Mouse (Mus musculus): Measurements from ENCODE around the gene Tax1bp1. TPM values are rescaled to one million over a fixed set of nuclear protein-coding genes. Genes with fewer than 3 reads are reported as not detected.

Gene Tax1bp1
- polyA plus RNA-seq, 1 experiment from 2014 or later, result 156 TPM

DNA sequence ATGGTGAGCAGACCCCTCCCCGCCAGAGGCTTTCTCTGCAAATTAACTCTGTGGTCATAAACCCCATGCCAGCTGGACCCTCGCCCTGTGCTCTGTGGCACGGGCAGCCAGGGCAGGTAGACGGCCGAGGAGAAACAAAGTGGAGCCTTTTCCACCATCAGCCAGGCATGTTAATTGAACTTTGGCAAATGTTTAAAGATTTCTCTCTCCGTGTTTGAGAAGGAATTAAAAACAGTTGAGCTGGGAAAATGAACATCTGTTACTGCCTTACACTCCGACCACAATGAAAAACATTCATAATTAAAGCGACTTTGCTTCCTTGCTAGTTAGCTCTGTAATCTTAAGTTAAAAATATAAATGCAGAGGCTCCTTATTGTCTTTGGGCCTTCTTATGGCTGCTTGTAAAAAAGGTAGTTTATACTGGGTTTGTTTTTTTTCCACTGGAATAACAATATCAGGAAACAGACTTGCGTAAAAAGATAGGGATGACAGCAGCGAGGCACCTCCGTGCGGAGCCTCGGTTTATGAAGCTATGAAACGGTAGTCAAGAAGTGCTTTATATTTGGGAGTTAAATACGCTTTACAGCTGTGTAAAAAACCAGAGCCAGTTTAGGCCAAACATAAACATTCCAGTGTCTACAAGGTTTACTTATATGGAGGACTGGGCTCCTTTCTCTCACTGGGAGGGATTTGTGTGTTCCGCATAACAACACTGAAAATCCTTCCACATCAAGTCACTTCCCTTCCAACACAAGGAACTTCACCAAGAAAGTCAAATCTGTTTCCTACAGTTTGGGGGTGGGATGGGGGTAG is 81.7 kb downstream of the Tax1bp1 start:
- Histone ChIP-seq H3K9me3 (ENCODE audit: control insufficient read depth, low read length) (no peaks in the 10 kb centered on the region), H3K4me2 (replicated peaks; ENCODE audit: low read depth) (peak overlapping the region; percentile 20), H3K4me1 (replicated peaks; ENCODE audit: control insufficient read depth, insufficient read depth) (peaks cover 3% of the 10 kb centered on the region; the same call in 1 of the 2 replicates), H3K4me3 (ENCODE audit: low read depth, low read length) (no peak overlapping the region), H3K9ac (ENCODE audit: low read length) (no peak overlapping the region), H3K36me3 (ENCODE audit: control insufficient read depth, insufficient read depth, low read length) (no peaks in the 10 kb centered on the region), H3K27ac (replicated peaks) (peak overlapping the region; percentile 79), H3K27me3 (ENCODE audit: control insufficient read depth, insufficient read depth, low read length) (no peaks in the 10 kb centered on the region)
- ATAC-seq (ENCODE audit: low FRiP score, low TSS enrichment), result no peak; the same call in 1 of the 2 replicates
- TF ChIP-seq EP300 (optimal IDR thresholded peaks at IDR 0.05), result no peak
- TF ChIP-seq CTCF (IDR thresholded peaks at IDR 0.05; ENCODE audit: low read depth), result no peak
- DNase-seq (ENCODE audit: low spot score), result no peak
- WGBS, result 40% methylated on average over 16 of the region's 16 CpGs

DNA sequence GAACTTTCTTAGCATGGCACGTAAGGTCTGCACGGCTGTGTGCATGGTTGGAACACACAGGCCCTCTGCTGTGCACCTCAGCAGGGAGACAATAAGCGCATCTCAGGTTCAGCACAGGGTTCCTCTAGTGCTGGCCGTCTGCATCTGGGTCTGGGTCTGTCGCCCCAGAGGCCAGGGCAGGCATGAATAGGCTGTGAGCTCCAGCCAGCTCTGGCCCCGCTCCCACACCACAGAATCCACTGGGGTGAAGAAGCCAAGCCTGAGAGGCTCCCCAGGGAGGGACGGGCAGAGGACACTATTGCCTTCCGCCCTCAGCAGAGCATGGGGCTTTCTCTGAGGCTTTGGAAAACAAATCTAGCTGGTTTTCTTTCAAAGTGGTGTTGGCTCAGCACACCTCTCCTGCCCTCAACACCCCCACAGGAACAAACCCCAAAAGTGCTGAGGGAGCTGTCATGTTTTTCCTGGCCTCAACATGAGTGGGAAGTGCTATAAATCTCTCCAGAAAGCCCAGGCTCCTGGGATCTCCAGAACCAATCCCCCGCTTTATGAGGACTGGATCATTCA is 82.6 kb downstream of the Tax1bp1 start:
- DNase-seq (ENCODE audit: low spot score), result no peak
- peaks cover 3% of the 10 kb centered on the region; the same call in 1 of the 2 replicates for H3K4me1 ChIP-seq (replicated peaks; ENCODE audit: control insufficient read depth, insufficient read depth)
- TF ChIP-seq CTCF (IDR thresholded peaks at IDR 0.05; ENCODE audit: low read depth) (no peak), EP300 (optimal IDR thresholded peaks at IDR 0.05) (no peak)

DNA sequence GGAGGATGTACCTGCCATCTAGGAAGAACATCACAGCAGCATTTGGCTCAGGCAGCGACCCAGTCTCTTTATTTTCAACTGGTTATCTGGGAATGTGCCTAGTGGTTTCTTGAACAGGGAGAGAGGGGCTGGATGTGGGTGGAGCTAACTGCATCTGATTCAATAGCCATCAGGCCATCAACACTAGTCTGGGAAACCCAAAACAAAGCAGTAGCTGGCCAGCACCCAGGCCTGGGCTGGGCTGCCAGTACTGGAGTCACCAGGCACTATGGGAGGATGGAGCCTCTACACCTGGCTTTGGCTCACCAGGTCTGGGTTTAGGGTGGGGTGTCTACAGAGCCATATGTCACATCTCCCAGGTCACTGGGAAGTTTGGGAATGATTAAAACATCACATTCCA is 83.2 kb downstream of the Tax1bp1 start:
- Histone ChIP-seq H3K4me1 (replicated peaks; ENCODE audit: control insufficient read depth, insufficient read depth) (peaks cover 3% of the 10 kb centered on the region; the same call in 1 of the 2 replicates), H3K27me3 (ENCODE audit: control insufficient read depth, insufficient read depth, low read length) (no peaks in the 10 kb centered on the region)
- 59% methylated on average over 1 of the region's 1 CpGs for WGBS

More for the DNA sequence above, 82.6 kb downstream of the Tax1bp1 start:
- ATAC-seq (ENCODE audit: low FRiP score, low TSS enrichment), result peak; percentile 18; the same call in 1 of the 2 replicates
- 60% methylated on average over 9 of the region's 9 CpGs for WGBS
- H3K36me3 ChIP-seq (ENCODE audit: control insufficient read depth, insufficient read depth, low read length), result no peaks in the 10 kb centered on the region
- no peak overlapping the region for H3K4me3 ChIP-seq (ENCODE audit: low read depth, low read length)
- H3K27ac ChIP-seq (replicated peaks), result peak overlapping the region; percentile 79
- H3K27me3 ChIP-seq (ENCODE audit: control insufficient read depth, insufficient read depth, low read length), result no peaks in the 10 kb centered on the region
- no peak overlapping the region for H3K4me2 ChIP-seq (replicated peaks; ENCODE audit: low read depth)
- no peak overlapping the region for H3K9ac ChIP-seq (ENCODE audit: low read length)
- H3K9me3 ChIP-seq (ENCODE audit: control insufficient read depth, low read length), result no peaks in the 10 kb centered on the region

DNA sequence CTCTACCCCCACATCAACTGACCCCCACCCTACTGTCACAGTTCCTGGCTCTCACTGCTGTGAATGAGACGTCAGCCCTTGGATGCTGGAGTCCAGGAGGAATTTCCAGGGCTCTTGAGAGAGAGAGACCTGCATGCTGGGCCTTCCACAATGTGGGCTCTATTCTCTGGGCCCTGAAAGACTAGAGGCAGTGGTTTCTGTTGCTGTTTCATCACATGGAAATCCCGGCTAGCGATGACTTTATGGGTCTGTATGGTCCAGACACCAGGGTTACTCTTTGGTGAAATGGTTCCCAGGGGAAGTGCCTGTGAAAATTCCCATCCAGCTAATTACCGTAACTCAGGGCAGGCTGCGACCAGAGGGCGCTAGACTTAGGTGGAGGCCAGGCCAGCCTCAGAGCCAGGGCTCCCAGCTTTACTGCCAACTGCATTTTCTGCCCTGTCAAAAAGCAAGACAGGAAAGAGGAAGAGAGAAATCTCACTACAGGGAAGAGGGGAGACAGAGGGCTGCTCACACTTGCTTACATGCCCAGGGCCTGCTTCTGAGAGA is 83.8 kb downstream of the Tax1bp1 start:
- 67% methylated on average over 6 of the region's 6 CpGs for WGBS
- peak; percentile 52 for TF ChIP-seq CTCF (IDR thresholded peaks at IDR 0.05; ENCODE audit: low read depth)
- no peak for TF ChIP-seq EP300 (optimal IDR thresholded peaks at IDR 0.05)
- ATAC-seq (ENCODE audit: low FRiP score, low TSS enrichment), result no peak
- Histone ChIP-seq H3K27ac (replicated peaks) (0 out of 2 replicates have a peak overlapping the region, but pooled peaks have one; percentile 18), H3K4me2 (replicated peaks; ENCODE audit: low read depth) (no peak overlapping the region), H3K4me3 (ENCODE audit: low read depth, low read length) (no peak overlapping the region), H3K9me3 (ENCODE audit: control insufficient read depth, low read length) (no peaks in the 10 kb centered on the region), H3K9ac (ENCODE audit: low read length) (no peak overlapping the region), H3K36me3 (ENCODE audit: control insufficient read depth, insufficient read depth, low read length) (no peaks in the 10 kb centered on the region), H3K4me1 (replicated peaks; ENCODE audit: control insufficient read depth, insufficient read depth) (peaks cover 3% of the 10 kb centered on the region; the same call in 1 of the 2 replicates), H3K27me3 (ENCODE audit: control insufficient read depth, insufficient read depth, low read length) (no peaks in the 10 kb centered on the region)
- DNase-seq (ENCODE audit: low spot score), result no peak

More for the DNA sequence above, 83.2 kb downstream of the Tax1bp1 start:
- Histone ChIP-seq H3K27ac (replicated peaks) (peak overlapping the region; percentile 79), H3K9me3 (ENCODE audit: control insufficient read depth, low read length) (no peaks in the 10 kb centered on the region), H3K4me3 (ENCODE audit: low read depth, low read length) (no peak overlapping the region), H3K4me2 (replicated peaks; ENCODE audit: low read depth) (no peak overlapping the region), H3K36me3 (ENCODE audit: control insufficient read depth, insufficient read depth, low read length) (no peaks in the 10 kb centered on the region), H3K9ac (ENCODE audit: low read length) (no peak overlapping the region)
- TF ChIP-seq CTCF (IDR thresholded peaks at IDR 0.05; ENCODE audit: low read depth) (no peak), EP300 (optimal IDR thresholded peaks at IDR 0.05) (no peak)
- DNase-seq (ENCODE audit: low spot score) (no peak), ATAC-seq (ENCODE audit: low FRiP score, low TSS enrichment) (no peak)

DNA sequence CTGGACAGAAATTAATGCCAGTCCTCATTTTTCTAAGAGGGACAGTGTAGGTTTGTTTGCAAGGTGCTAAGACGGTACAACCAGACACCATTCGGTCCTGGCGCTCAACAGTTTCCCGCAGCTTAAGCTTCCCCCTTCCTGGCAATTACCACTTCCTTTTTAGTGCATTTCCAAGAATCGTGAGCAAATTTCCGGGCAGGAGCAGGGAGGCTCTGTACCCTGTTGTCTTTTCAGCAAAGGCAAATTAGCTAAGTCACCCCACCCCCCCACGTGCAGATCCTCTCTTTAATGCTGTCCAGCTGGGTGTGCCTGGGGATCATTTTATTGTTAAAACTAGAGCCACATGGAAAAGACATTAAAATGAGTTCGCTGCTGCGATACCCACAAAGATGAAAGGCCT is 88.7 kb downstream of the Tax1bp1 start:
- no peak overlapping the region for H3K9ac ChIP-seq (ENCODE audit: low read length)
- H3K4me3 ChIP-seq (ENCODE audit: low read depth, low read length), result no peak overlapping the region
- DNase-seq (ENCODE audit: low spot score) (no peak), ATAC-seq (ENCODE audit: low FRiP score, low TSS enrichment) (no peak; the same call in 1 of the 2 replicates)
- WGBS, result 53% methylated on average over 9 of the region's 9 CpGs
- H3K9me3 ChIP-seq (ENCODE audit: control insufficient read depth, low read length), result no peaks in the 10 kb centered on the region
- H3K27me3 ChIP-seq (ENCODE audit: control insufficient read depth, insufficient read depth, low read length), result no peaks in the 10 kb centered on the region
- H3K4me2 ChIP-seq (replicated peaks; ENCODE audit: low read depth), result no peak overlapping the region
- no peaks in the 10 kb centered on the region for H3K36me3 ChIP-seq (ENCODE audit: control insufficient read depth, insufficient read depth, low read length)
- H3K27ac ChIP-seq (replicated peaks), result peak overlapping the region; percentile 53; the same call in 1 of the 2 replicates
- H3K4me1 ChIP-seq (replicated peaks; ENCODE audit: control insufficient read depth, insufficient read depth), result no peaks in the 10 kb centered on the region
- TF ChIP-seq EP300 (optimal IDR thresholded peaks at IDR 0.05) (peak; percentile 26), CTCF (IDR thresholded peaks at IDR 0.05; ENCODE audit: low read depth) (no peak)

Data from stomach, postnatal 0 days (tissue).